Mouse (Mus musculus): Measurements from ENCODE around the gene Vcp. TPM values are rescaled to one million over a fixed set of nuclear protein-coding genes. Genes with fewer than 3 reads are reported as not detected.

The Vcp gene
- total RNA-seq, 2 experiments from 2014 or later = 153 to 268 TPM

DNA sequence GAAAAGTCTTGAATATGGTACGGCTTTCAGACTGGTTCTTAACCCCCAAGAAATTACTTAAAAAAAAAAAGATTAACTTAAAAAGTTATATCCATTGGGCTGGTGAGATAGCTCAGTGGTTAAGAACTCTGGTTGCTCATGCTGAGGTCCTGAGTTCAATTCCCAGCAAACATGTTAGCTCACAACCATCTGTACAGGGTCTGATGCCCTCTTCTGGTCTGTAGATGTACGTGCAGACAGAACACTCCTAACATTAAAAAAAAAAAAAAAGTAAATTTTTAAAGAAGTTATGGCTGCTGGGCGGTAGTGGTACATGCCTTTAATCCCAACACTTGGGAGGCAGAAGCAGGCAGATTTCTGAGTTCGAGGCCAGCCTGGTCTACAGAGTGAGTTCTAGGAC lies 22.2 kb downstream of the Vcp start:
- ATAC-seq (replicated peaks; ENCODE audit: poor library complexity) = peak; percentile 66

DNA sequence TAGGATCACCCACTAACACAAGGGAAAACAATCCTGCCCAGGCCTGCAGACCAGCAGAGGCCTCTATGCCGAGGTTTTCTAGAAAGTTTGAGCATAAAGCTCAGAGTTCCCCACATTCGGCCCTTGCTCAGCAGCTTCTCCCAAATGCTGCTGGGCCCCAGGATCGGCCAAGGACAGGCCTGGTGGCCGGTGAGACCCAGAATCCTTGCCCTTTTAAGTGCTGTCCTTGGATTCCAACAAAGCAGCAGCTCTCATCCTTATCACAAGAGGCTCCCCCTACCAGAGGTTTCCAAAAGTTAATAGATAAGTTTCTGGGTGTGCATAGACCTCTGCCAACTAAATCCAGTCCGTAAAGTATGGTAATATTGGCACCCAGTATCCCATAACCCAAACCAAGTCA lies 26.4 kb downstream of the Vcp start:
- ATAC-seq (replicated peaks; ENCODE audit: poor library complexity) = no peak

DNA sequence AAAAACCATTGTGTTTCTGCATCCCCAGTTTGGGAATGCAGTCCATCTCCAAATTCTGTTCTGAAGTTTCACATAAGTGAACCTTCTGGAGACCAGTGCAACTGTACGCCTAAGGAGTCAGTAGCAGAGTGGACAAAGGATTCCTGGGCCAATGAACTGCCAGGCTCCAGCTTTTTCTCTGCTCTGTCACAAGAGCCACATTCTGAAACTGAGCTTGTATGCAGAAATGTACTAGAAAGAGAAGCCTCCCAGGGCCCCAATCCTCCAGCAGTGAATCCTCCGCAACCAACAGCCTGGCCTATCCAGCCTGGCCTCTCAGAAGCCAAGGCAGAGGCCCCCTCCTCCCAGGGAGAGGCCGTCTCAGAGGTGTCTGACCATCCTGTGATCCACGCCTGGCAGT lies 27.4 kb downstream of the Vcp start:
- ATAC-seq (replicated peaks; ENCODE audit: poor library complexity) = no peak

DNA sequence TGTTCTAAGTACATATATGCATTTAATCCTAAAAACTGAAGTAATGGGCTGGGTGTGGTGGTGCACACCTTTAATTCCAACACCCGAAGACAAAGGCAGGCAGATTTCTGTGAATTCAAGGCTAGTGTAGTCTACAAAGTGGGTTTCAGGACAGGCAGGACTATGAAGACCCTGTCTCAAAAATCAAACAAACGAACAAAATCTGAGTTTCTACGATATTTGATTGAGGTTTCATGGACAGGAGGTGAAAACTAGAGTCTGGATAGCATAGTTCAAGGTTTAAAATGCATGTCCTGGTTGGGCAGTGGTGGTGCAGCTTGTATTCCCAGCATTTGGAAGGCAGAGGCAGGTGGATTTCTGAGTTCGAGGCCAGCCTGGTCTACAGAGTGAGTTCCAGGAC lies 31.0 kb downstream of the Vcp start, which contains the start of gene 1700022I11Rik:
TSS of gene 1700022I11Rik (plus strand) at position 301 of the 400 bp plus-strand sequence.
- ATAC-seq (replicated peaks; ENCODE audit: poor library complexity) = no peak

DNA sequence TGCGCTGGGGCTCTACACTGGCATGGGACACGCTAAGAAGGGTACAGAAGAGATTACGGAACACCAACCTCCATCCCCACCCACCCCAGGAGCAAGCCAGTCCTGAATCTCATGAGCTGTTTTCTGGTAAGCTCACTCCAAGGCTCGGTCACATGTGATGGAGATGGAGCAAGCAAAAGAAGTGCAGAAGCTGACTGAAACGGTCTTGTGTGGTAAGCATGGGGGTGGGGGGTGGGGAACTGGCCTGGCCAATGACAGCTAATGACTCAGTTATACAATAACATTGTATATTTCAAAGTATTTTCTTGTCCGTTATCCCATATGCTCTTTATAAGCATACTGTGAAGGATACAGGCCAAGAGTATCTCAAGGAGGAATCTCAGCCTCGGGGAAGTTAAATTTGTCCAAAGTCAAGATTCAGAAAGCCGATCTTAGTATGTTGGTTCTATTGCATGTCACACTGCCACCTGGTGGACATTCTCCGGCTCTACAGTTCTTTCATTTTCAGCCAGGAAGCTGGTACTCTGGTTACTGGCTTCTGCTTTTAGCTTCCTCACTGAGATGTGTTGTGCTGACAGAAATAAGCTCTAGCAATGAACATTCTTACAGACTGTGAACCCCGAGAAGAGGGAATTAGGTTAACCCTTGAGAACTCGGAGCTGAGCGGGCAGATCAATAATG lies 35.1 kb downstream of the Vcp start:
- ATAC-seq (replicated peaks; ENCODE audit: poor library complexity) = peak; percentile 92

DNA sequence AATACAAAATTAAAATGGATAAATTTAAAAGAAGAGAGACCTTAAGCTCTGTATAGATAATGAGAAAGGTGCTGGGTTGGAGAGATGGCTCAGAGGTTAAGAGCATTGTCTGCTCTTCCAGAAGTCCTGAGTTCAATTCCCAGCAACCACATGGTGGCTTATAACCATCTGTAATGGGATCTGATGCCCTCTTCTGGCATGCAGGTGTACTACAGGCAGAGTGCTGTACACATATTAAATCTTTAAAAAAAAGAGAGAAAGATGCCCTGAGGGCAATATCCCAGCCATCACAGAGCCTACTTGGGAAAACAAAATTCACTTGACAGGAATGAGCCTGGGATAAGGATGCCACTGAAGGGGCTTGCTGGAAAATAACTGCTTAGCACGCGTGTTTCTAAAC lies 36.8 kb downstream of the Vcp start:
- ATAC-seq (replicated peaks; ENCODE audit: poor library complexity) = no peak

DNA sequence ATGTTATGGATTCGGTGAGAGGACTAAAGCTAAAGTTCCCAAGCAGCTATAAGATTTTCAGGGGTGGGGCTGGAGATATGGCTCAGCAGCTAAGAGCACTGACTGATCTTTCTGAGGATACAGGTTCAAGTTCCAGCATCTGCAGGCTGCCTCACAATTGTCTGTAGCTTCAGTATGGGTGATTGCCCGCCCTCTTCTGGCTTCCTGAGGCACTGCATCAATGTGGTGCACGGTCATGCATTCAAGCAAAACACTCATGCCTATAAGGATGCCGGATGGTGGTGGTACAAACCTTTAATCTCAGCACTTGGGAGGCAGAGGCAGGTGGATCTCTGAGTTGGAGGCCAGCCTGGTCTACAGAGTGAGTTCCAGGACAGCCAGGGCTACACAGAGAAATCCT lies 38.7 kb downstream of the Vcp start:
- ATAC-seq (replicated peaks; ENCODE audit: poor library complexity) = peak; percentile 85

DNA sequence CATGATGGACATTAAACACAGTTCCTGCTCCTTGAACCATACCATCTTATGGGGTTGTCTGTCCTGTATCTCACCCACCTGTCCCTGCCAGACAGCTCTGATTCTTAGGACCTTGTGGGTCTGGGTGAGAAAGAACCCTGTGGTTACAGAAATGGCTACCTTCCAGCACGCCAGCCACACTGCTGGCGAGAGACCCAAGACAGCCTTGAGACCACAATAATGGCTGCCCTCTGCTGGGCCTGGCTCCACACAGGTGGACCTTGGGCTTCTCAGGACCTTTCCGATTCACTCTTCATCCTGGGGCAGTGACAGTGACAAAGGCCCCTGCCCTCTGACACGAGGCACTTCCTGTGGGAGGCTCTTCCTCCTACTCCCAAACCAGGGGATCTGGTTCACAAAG lies 40.9 kb downstream of the Vcp start:
- ATAC-seq (replicated peaks; ENCODE audit: poor library complexity) = no peak

DNA sequence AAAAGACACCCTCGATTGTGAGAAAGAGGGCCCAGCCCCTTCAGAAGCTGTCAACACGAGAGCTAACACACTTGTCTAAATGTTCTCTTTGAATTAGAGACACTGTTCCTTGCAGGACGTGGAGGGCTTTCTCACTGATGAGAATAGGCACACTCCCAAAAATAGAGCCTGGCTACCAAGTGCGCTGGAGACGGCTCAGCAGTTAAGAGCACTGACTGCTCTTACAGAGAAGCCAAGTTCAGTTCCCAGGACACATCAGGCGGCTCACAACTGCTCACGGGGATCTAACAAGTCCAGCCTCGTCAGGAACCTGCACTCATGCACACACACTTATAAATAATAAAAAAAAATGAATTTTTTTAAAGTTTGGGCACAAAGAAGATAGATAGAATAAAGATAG lies 41.4 kb downstream of the Vcp start:
- no peak for ATAC-seq (replicated peaks; ENCODE audit: poor library complexity)

DNA sequence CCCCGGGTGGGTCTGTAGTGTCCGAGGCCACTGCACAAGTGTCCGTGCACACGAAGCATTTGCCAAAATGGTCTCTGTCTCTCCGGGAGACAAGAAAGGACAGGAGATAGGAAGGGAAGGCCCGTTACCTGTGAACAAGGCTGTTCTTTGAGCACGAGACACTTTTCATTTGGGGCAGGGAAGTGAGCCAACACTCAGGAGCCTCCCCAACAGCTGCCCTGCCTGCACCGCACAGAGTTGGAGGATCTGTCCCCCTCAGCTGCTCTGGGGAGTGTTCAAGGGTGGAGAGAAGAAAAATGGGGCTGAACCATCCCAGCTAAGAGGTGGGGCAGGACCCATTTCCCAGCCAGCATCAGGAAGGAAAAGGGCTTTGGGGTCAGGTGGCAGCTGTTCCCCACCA lies 42.3 kb downstream of the Vcp start:
- ATAC-seq (replicated peaks; ENCODE audit: poor library complexity) = no peak

DNA sequence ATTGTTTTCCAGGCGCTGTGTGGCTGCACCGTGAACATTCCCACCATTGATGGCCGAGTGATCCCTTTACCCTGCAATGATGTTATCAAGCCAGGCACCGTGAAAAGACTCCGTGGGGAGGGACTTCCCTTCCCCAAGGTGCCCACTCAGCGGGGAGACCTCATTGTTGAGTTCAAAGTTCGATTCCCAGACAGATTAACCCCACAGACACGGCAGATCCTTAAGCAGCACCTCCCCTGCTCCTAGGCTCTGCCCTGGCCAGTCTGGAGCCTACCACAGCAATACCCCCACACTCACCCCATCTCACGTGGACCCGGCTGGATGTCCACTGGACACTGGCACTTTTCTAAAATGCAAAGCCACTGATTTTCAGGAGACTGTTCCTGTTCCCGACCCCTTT lies 43.0 kb downstream of the Vcp start:
- ATAC-seq (replicated peaks; ENCODE audit: poor library complexity) = no peak

DNA sequence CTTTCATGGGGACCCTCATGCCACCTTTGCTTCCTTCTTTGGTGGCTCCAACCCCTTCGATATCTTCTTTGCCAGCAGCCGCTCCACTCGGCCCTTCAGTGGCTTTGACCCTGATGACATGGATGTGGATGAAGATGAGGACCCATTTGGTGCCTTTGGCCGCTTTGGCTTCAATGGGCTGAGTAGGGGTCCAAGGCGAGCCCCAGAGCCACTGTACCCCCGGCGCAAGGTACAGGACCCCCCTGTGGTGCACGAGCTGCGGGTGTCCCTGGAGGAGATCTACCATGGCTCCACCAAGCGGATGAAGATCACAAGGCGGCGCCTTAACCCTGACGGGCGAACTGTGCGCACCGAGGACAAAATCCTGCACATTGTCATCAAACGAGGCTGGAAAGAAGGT lies 43.7 kb downstream of the Vcp start:
- ATAC-seq (replicated peaks; ENCODE audit: poor library complexity) = no peak

DNA sequence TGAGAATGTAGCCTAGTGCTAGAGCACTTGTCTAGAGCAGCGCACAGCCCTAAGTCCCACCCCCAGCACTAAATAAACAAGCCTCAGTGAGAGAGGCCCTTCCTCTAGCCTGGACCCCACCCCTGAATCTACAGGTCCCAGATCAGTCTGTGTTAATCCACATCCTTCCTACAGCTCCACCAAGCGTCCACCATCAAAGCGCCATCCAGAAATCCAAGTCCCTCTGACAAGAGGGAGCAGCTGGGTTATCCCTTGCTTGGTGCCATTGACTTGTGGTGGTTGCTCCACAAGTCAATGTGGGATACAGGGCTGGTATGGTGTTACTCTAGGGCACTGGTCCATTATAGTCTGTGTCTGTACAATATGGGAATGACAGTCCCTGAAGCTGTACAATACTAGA lies 45.1 kb downstream of the Vcp start:
- no peak for ATAC-seq (replicated peaks; ENCODE audit: poor library complexity)

DNA sequence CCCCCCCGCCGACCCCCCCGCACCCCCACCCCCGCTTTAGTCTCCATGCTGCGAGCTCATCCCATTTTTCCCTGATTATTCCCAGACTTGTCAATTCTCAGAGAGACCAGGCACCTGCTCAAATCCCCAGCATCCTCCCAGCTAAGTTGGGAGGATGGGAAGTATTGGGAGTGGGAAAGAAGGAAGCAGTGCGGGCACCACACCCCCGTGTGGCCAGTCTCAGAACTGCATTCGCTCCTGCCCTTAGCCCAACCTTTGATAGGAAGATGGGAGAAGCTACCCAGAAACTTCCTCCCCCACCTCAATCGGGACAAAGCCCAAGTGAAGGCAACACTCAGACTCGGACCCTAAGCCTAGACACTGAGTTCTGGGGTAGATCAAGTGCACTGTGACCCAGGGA lies 46.0 kb downstream of the Vcp start:
- ATAC-seq (replicated peaks; ENCODE audit: poor library complexity) = peak; percentile 37

DNA sequence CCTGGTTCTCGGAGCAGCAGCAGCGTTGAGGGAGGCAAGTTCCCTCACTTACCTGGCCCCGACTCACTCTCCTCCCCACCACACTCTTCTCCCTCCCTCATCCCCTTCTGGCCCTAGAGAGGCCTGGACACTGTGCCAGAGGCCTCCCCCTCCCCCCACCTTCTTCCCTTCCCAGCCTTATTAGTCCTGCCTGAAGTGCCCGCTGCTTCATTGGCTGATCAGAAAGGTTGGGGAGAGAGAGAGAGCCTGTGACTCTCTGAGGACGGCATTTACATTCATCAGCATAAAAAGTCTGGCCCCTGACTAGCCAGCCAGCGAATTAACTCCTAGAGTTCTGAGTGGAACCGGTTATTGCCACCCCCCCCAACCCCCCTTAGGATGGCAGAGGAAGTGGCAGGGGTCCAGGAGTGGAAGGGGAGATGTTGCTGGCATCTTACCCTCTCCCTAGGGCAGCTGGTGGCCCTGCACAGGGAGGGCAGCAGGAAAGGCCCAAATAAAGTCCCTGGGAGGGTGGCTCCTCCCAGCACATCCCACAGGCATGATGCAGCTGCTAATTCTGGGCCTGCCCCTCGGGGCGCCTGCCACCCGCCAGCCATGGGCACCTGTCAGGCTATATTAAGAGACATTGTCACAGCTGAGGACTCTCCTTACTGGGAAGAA lies 46.7 kb downstream of the Vcp start:
- no peak for ATAC-seq (replicated peaks; ENCODE audit: poor library complexity)

DNA sequence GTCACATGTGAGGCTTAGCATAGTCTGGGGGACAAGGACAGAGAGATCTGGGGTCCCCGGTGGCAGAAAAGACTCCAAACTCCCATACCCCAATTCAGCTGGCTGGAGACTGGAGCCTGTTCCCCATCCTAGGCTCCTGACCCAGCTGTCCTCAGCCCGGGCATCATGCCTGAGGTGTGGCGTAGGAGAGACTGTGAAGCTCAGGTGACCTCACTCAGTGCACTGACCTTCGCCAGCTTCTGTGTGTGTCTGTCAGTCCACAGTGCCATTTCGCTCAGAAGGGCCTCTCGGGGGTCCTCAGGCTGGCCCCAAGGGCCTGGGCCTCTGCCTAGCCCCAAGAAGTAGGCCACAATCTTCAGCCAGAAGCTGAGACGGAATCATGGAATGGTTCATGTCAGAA lies 47.7 kb downstream of the Vcp start:
- no peak for ATAC-seq (replicated peaks; ENCODE audit: poor library complexity)

DNA sequence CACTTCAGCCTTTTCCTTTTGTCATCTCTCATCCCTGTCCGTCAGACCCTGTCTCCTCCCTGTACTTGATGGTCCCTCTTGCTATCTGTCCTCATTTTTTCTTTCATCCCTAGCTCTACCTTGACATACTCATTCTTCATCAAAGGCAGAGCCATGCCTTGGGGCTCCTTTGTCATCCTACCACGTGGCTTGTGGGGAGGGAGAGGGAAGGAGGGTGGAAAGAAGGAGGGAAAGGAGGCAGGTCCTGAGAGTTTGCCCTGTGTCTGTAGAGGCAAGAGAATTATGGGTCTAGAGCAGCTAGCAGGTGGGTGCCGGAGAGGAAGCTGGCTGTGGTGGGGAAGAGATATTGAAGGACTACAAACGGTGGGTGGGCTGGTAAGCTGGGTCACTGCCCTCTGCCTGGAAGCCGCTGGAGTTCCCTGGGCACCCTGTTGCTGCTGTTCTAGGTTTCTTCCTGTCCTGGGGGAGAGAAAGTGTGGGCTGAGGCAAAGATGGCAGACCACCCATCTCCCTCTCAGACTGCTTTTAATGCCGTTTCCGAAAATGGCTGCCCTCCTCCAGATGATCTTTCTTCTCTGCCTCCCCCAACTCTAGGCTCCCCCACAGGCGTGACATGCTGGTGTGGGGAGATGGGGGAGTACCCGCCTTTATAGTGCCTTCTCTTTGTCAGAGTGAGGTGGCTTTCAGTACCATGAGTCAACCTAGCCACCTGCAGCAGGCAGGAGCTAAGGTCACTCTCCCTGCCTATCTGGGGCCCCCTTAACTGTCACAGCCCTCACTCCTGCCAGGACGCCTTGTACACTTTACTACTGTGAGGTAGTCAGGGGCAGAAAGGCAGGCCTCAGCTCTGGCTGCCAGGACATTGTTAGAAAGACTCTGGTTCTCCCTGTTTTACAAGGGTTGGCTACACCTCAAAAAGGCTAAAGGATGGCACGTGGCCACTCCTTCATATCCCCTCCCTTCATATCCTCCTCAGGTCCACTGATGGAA lies 48.8 kb downstream of the Vcp start:
- ATAC-seq (replicated peaks; ENCODE audit: poor library complexity) = no peak

DNA sequence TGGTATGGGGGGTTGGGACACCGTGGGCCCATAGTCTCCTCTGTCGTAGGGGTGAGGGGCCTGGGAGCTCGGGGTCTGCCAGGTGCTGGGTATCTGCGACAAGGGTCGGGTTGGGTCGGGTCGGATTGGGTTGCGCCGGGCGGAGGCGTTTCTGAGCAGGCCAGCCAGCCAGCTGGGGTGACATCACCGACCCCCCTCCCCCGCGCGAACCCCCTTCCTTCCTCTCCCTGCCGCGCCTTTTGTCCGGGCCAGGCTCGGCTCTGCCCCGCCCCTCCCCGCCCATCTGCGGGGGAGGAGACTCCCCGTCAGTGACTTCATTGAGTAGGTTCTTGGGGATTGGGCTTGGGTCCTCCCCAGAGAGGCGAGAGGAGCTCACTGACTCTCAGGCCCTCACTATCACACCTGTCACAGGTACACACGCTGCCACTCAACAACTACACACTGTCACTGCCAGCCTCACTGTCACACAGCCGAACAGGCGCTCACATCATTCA lies 50.2 kb downstream of the Vcp start:
- ATAC-seq (replicated peaks; ENCODE audit: poor library complexity) = peak; percentile 48

DNA sequence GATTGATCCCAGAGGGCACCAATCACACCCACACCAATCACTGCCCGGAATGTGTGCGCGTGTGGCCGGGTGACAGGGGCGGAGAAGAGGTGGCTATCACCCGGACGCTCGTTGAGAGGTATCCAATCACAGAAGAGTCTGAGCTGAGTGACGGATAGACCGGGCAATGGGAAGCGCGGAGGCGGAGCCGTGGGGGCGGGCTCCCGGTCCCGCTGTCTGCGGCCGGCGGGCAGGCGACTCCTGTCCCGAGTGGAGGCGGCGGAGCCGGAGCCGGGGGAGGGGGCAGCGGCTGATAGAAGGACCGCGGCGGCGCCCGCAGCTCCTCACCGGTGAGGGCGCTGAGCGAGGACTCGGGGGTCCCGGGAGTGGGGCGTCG lies 50.6 kb downstream of the Vcp start, which contains the start of gene Dnajb5:
TSS of gene Dnajb5 (plus strand) at position 139 of the 376 bp plus-strand sequence.
- ATAC-seq (replicated peaks; ENCODE audit: poor library complexity) = peak; percentile 92

DNA sequence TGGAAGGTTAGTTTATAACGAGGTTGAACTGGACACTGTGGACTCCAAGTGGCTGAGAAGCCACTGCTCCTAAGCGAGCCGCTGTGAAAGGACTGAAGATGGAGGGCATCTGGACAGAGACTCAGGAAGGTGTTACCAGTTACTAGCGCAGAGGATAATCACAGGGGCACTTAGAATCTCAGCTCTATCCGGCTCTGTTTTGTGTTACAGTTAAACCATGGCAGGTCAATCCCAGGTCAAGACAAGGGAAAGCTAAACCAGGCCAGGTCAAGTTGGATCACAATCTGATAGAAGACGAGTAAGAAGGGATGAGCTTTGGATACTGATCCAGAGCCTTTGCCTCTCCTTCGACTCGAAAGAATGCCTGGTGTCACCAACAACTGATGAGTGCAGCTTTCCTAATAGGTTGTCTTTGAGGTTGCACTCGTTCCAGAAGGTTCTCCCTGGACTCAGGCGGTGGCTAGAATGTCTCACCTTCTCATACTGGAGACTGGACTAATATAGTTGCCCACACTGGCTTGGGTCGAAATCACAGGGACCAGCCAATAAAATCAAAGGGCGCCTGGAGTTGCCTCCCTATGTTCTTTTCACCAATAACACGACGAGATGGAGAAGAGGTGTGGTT lies 51.1 kb downstream of the Vcp start:
- ATAC-seq (replicated peaks; ENCODE audit: poor library complexity) = no peak

DNA sequence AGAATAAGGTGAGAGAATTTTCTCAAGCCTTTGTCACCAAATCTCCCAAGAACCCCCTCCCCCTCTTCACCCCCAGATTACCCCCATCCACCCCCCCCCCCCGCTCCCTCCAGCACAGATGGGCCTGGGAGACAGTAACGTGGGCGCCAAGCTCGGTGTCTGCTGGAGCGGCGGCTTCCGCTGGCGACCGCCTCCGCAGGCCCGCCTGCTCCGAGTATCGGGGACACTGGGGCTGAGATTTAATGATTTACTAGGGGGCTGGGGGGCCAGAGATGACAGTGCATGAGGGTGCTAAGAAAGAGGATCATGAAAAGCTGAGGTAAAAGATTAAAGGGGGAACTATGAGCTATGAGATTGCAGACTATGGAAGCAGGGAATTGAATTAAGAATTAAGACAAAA lies 51.8 kb downstream of the Vcp start:
- no peak for ATAC-seq (replicated peaks; ENCODE audit: poor library complexity)
